Mouse (Mus musculus): Measurements from ENCODE around the gene Pmel.
"Not testable (repeated sequence)": the region's sequence is repeated elsewhere in the genome, so short reads cannot be mapped to it uniquely, and the experiment has no call there.

The Pmel gene

DNA sequence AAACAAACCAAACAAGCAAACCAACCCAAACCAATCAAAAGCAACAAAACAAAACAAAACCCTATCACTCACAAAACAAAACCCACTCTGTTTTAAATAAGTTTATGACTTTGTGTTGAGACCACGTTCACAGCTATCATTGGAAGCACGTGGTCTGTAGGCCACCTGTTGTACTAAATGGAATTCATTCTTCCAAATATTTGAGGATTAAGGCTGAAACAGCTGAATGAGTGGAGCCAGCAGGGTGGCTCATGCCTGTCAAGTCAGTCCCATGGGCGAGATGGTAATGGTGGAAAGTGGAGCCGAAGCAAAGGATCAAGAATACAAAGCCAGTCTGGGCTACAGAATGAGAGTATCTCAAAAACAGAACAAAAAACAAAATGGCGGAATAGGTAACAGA lies 3.3 kb upstream of the Pmel start:
- no peak for DNase-seq (ENCODE audit: inconsistent age in 2 of 2, low spot score in 1 of 2)

DNA sequence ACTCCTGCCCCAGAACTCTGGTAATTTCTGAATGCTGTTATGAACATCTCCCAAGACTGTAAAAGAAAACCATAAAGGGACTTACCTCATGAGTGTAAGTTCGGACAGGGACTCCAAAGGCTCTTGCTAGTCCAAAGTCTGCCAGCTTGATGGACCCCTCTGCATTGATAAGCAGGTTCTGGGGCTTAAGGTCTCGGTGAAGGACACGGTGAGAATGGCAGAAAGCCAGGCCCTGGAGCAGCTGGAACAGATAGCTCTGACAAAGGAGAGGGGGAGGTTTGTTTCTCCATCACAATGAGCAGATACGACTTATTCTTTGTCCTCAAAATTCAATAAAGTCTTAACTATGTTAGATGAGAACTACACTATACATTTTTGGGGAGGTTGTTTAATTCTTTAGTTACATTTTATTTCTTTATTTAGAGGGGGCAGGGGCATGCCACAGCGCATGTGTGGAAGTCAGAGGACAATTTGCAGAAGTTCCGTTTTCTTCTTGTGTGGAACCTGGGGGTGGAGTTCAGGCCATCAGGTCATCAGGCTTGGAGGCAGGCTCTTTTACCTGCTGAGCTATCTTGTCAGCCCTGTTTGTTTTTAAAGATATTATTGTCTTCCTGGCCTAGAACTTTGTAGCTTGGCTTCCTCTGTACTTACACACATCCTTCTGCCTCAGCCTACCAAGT lies 1.5 kb upstream of the Pmel start:
- DNase-seq (ENCODE audit: inconsistent age in 2 of 2, low spot score in 1 of 2), result peak; percentile 42 to 58

DNA sequence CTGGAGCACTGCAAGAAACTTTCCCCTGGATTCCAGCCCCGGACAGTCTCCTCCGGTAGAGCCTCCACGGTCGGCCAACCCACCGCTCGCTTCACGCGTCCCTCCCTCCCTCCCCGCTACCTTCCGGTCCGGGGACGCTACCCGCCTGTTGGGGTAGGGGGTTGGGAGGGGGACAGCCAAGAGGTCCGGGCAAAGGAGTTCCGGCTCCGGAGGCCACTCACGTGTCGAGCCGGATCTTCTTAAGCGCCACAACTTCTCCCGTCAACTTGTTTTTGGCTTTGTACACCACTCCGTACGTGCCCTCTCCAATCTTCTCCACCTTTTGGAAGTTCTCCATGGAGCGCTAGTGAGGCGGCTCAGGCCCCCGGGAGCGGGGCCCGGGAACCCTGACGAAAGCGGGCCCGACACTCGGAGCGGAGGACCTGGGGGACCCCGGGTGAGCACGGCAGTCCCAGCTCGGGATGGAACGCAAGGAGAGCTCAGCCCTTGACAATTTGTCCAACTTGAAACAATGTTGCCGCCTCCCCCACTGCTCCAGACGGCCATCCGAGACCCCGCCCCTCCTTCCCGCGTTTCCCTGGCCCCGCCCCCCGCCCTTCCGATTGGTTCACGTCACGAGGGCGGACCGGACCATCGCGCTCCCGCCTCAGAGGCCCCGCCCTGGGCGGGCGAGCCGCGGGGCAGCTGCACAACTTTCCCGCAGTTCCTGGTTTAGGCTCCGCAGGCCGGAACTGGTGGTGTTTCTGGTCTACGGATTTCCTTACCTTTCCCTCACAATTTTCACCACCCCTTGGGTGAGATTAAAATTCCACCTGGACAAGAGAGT lies 709 bp downstream of the Pmel start, which contains the start of gene Cdk2:
TSS of gene Cdk2 (minus strand) at position 541 of the 826 bp plus-strand sequence.
- DNase-seq (ENCODE audit: inconsistent age in 2 of 2, low spot score in 1 of 2), result peak; percentile 94 to 97

- peak in 1 of 2 experiments; percentile 37 for DNase-seq (ENCODE audit: inconsistent age in 2 of 2, low spot score in 1 of 2)
Observed at GRCm38 (mm10) chr10:128705317-128705693, 1.3 kb downstream of the Pmel start.

DNA sequence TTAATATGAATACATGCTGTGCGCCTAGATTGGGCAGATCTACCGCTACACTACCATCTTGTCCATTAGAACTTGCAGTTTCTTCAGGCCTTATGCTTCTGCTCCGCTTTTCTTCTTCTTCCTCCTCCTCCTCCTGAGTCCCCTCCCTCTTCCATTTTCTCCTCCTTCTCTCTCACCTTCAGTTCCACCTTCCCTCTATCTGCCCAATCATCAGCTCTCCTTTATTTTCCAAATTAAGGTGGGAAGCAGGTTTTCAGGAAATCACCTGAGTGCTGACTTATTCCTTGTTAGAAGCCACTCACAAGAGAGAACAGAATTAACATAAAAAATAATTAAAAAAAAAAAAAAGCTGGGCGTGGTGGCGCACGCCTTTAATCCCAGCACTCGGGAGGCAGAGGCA lies 7.3 kb downstream of the Pmel start:
- not testable (repeated sequence) for DNase-seq (ENCODE audit: inconsistent age in 2 of 2, low spot score in 1 of 2)

DNA sequence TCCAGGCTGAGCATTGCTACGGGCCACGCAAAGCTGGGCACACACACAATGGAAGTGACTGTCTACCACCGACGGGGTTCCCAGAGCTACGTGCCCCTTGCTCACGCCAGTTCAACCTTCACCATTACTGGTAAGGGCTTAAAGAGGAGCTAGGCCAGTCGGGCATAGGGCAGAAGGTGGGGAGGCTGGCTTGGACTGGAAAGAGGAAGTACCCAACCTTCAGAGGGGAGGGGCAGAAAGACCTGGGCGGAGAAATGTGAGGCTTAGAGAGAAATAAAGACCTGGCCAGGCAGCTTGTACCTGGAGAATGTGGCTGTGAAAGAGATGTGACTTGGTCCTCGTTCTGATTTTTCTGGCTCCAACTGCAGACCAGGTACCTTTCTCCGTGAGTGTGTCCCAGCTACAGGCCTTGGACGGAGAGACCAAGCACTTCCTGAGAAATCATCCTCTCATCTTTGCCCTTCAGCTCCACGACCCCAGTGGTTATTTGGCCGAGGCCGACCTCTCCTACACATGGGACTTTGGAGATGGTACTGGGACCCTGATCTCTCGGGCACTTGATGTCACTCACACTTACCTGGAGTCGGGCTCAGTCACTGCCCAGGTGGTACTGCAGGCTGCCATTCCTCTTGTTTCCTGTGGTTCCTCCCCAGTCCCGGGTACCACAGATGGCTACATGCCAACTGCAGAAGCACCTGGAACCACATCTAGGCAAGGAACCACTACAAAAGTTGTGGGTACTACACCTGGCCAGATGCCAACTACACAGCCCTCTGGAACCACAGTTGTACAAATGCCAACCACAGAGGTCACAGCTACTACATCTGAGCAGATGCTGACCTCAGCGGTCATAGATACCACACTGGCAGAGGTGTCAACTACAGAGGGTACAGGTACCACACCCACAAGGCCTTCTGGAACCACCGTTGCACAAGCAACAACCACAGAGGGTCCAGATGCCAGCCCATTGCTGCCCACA lies 11.9 kb downstream of the Pmel start:
- no peak for DNase-seq (ENCODE audit: inconsistent age in 2 of 2, low spot score in 1 of 2)

DNA sequence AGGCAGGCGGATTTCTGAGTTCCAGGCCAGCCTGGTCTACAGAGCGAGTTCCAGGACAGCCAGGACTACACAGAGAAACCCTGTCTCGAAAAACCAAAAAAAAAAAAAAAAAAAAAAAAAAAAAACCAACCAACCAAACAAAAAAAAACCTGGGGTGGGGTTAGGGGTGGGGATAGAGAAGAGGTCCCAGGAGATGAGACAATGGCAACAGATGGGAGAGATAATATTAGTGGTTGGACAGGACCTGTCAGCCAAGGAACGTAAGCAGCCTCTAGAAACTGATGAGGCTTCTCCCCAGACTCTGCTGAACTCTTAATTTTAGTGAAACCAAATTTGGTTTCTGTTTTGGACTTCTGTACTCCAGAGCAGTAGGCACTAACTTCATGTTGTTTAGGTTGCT lies 21.5 kb downstream of the Pmel start:
- DNase-seq (ENCODE audit: inconsistent age in 2 of 2, low spot score in 1 of 2), result not testable (repeated sequence)

DNA sequence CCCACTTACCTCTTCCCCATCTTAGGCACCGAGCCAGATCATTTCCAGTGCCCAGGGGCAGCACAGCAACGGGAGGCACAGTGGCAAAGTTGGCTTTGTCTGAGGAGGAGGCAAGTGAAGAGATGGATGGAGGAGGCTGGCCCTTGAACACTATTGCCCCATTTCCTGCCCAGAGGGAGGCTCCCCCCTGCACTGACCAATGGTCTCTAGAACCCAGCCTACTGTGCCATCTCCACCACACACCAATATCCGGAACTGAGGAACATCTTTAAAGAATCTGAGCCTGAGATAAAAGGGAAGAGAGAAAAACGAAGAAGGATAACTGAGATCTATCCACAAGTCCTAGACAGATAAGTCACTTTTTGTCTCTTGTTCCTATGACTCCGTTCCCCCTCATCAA lies 24.1 kb downstream of the Pmel start:
- no peak for DNase-seq (ENCODE audit: inconsistent age in 2 of 2, low spot score in 1 of 2)

GRCm38 (mm10) chr10:128731002-128731433 lies 27.0 kb downstream of the Pmel start:
- DNase-seq (ENCODE audit: inconsistent age in 2 of 2, low spot score in 1 of 2), result peak; percentile 70 to 90

DNA sequence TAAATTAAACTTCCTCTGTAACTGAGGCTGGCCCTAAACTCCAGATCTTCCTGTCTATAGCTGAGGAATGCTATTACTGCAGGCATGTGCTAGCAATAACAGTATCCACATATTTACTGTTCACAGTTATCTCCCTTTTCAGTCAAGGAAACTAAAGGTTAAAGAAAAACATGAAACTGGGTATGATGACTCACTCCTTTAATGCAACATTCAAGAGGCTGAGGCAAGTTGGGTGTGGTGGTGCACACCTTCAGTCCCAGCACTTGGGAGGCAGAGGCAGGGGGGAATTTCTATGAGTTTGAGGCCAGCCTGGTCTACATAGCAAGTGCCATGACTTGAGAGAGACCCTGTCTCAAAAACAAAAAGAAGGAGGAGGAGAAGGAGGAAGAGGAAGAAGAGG lies 28.0 kb downstream of the Pmel start:
- no peak for DNase-seq (ENCODE audit: inconsistent age in 2 of 2, low spot score in 1 of 2)

GRCm38 (mm10) chr10:128737435-128737834 lies 33.4 kb downstream of the Pmel start:
- DNase-seq (ENCODE audit: inconsistent age in 2 of 2, low spot score in 1 of 2), result peak; percentile 72 to 86

DNA sequence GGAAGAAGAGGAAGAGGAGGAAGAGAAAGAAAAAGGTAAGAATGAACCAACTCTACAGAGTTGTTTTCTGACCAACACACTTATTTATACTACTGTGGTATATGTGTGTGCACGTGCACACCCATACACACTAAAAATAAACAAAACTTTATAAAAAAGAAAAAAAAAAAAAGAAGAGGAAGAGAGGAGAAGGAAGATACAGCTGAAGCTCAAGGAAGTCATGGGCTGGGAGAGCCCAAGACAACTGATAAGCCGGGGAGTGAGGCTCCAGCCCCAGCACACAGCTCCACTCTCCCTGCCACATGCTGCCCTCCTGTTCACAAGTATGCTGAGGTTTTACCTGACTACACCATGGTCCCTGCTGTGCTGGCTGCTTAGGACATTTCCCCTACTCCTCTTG lies 36.3 kb downstream of the Pmel start:
- DNase-seq (ENCODE audit: inconsistent age in 2 of 2, low spot score in 1 of 2), result no peak

DNA sequence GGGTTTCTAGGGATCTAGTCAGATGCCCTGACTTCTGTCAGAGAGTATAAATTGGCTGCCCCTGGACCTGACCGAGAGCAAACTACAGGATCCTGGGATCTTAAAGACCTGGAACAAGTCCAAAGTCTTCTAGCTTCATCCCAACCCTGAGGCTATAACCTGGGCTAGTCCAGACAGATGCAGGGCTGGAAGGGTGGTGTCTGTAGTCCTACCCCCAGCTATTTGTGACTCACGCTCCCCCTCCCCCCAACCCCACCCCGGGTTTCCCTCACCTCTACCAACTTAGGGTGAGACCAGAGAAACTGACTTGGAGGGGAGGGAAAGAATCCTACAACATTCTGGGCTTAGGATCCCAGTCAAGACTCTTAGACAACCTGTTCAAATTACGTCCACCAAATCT lies 38.6 kb downstream of the Pmel start:
- DNase-seq (ENCODE audit: inconsistent age in 2 of 2, low spot score in 1 of 2), result no peak

DNA sequence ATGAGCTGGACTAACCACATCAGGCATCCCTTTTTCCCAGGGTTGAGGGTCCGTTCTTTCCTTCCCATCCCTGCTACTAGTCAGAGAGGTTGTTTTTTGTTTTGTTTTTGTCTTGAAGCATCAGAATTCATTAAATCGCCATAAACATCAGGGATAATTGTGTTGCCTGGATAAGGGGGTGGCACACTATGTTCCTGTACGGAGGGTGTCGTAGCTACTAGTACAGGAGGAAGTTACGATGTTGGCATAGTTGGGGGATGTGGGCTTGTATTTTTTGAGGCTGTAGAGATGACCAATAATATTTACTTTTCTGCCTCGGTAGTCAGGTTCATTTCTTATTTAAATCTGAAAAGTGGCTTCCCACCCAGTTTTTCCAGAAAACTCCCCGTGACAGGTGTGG lies 39.2 kb downstream of the Pmel start:
- DNase-seq (ENCODE audit: inconsistent age in 2 of 2, low spot score in 1 of 2), result peak in 1 of 2 experiments; percentile 68

DNA sequence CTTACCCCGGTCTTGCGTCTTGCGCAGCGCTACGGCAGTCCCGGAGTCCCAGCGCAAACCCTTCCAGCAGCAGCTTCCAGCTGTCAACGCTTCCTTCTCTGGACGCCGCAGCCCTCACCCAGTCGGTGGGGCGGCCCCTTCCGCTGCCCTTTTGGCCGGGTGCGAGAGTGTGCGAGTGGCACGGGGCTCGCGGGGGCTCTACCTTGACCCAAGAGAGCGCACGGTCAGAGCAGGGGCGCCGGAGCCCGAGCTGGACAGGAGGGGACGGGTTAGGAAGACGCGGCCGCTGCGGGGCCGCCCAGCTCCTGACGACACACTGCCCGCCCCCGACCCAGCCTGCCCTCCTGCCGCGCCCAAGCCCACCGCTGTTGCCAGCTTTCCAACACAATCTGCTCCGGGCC lies 39.8 kb downstream of the Pmel start:
- peak; percentile 71 to 89 for DNase-seq (ENCODE audit: inconsistent age in 2 of 2, low spot score in 1 of 2)

- peak in 1 of 2 experiments; percentile 32 for DNase-seq (ENCODE audit: inconsistent age in 2 of 2, low spot score in 1 of 2)
Observed at GRCm38 (mm10) chr10:128744211-128744610, 40.2 kb downstream of the Pmel start.

DNA sequence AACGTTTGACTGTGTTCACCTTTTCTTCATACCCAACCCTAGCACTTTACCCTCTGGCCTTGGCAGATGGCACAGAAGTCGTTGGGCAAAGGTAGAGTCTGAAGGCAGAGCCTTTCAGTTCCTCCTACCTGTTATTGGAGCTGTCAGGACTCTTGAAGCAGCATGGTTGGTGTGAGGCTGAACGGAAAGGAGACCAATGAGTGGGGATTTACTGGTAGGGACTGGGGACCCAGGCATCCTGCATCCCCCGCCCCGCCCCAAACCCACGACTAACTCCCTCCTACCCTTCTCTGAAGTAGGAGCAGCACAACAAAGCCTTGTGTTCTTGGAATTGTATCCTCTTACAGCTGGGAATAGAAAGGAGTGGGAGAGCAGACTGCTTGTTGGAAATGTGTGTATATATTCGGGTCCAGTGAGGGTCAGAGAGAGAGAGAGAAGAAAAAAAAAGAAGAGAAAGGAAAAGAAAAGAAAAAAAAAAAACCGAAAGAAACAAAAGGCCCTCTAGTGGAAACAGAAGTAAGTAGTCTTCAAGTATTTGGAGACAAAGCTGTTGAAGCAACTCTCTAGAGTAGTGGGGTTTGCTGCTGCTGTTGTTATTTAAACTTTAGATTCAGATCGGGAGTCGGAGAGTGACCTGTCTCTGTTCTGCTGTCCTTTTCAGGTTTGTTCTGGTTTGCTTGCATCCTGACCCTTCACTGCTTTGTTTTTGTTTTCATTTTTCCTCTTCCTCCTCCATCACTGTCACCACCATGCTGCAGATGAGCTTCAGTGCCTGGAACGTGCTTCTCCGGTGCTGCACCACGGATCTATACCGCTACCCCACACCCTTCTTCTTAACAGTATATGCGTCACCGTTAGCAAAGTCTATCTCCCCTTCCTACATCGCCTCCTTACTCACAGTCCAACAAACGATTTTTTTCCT lies 40.9 kb downstream of the Pmel start, which contains the start of gene Dgka:
TSS of gene Dgka (minus strand) at position 176 of the 922 bp plus-strand sequence.
- DNase-seq (ENCODE audit: inconsistent age in 2 of 2, low spot score in 1 of 2), result peak in 1 of 2 experiments; percentile 64

DNA sequence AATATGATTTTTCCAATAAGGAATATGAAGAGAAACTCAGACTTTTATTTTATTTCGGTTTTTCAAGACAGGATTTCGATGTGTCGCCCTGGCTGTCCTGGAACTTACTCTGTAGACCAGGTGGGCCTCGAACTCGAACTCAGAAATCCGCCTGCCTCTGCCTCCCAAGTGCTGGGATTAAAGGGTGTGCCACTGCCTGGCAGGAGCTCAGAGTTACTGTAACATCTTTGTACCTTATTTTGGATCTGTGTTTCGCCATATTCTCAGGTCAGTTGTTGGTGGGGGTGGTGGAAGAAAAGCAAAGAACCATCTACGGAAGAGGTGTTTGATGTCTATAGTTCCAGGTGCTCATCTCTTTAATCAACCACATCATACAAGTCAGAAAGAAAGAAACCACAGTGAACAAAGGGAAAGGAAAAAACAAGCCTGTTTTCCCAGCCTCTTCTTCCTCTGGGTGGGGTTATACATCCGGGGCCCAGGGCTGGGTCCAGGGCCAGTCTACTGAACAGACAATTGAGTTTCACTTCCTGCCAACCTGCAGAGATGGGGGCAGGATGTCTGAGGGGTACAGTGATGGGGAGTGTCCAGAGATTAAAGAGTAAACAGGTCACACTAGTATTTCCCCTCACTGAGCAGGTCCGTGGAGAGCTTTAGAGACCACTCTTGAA lies 42.1 kb downstream of the Pmel start:
- DNase-seq (ENCODE audit: inconsistent age in 2 of 2, low spot score in 1 of 2), result no peak

DNA sequence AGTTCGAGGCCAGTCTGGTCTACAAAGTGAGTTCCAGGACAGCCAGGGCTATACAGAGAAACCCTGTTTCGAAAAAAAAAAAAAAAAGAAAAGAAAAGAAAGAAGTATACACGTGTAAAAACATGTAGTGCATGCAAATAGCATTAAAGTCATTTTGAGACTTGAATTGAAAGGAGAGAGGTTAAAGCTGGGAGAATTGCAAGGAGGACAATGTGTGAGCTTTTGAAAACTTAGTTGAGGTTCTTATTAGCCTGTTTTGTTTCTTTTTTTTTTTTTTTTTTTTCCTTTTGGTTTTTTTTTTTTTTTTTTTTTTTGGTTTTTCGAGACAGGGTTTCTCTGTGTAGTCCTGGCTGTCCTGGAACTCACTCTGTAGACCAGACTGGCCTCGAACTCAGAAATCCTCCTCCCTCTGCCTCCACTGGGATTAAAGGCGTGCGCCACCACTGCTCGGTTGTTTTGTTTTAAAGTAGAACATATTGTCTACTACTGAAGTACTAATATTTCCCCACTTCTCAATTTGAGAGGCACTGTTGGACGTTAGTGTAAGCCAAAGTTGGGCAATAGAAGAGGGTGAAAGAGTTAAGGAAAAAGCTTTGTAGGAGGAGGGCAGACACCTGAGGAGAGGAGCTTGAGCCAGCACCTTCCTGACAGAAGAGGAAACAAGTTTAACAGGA lies 43.1 kb downstream of the Pmel start:
- no peak for DNase-seq (ENCODE audit: inconsistent age in 2 of 2, low spot score in 1 of 2)
